Mouse (Mus musculus) stomach, embryonic 14.5 days (tissue): ENCODE data around the gene Nmnat3. TPM values are rescaled to one million over a fixed set of nuclear protein-coding genes. Genes with fewer than 3 reads are reported as not detected.

ENCODE experiments used
- ATAC-seq: fragments of 200-750 bp; cut with Nextera tagmentation; 2 replicates; pipeline ENCODE4 v1.8.0; 2017; ENCODE audit warnings: low read depth, moderate TSS enrichment; ENCODE audit not compliant: insufficient number of reproducible peaks, insufficient read depth, low FRiP score
- H3K27ac ChIP-seq: fragments of 300-500 bp; sonication (generic); 2 replicates; pipeline ENCODE4 v1.5.1; 2014; ENCODE audit warnings: mild to moderate bottlenecking, low read length, moderate library complexity, mixed read lengths
- H3K27me3 ChIP-seq: fragments of 300-500 bp; sonication (generic); 2 replicates; pipeline ENCODE4 v1.6.1; 2014; ENCODE audit warnings: low read length, control low read depth, mixed read lengths; ENCODE audit not compliant: control insufficient read depth, insufficient read depth
- H3K36me3 ChIP-seq: fragments of 300-500 bp; sonication (generic); 2 replicates; pipeline ENCODE4 v1.6.1; 2014; ENCODE audit warnings: mild to moderate bottlenecking, control low read depth, low read length, moderate library complexity, mixed read lengths; ENCODE audit not compliant: control insufficient read depth, insufficient read depth
- H3K4me1 ChIP-seq: fragments of 300-500 bp; sonication (generic); 2 replicates; pipeline ENCODE4 v1.6.1; 2014; ENCODE audit warnings: low read length, control low read depth, mixed read lengths; ENCODE audit not compliant: control insufficient read depth, insufficient read depth
- H3K4me2 ChIP-seq: fragments of 300-500 bp; sonication (generic); replicated peaks from 2 replicates; pipeline ENCODE4 v1.6.1; 2014; ENCODE audit warnings: low read depth, low read length, control low read depth
- H3K4me3 ChIP-seq: fragments of 300-500 bp; sonication (generic); 2 replicates; pipeline ENCODE4 v1.5.1; 2014; ENCODE audit warnings: low read depth, low read length, control low read depth
- H3K9ac ChIP-seq: fragments of 300-500 bp; sonication (generic); replicated peaks from 2 replicates; pipeline ENCODE4 v1.6.1; 2014; ENCODE audit warnings: low read depth, mild to moderate bottlenecking, control low read depth, low read length, moderate library complexity, mixed read lengths
- H3K9me3 ChIP-seq: fragments of 300-500 bp; sonication (generic); 2 replicates; pipeline ENCODE4 v1.6.1; 2016; ENCODE audit warnings: low read depth, low read length, control low read depth; ENCODE audit not compliant: control insufficient read depth
- WGBS: fragments of 180-500 bp; shearing (Covaris S2); extraction: QIAGEN DNeasy Blood & Tissue Kit; methylation state at CpG from one replicate; pipeline ENCODE4 v1.1.7; 2014; 5-methylcytosine and 5-hydroxymethylcytosine counted together
- polyA plus RNA-seq: library from polyadenylated mRNA; unstranded; fragments of >200 nt; fragmentation: Nextera tagmentation; extraction: Ambion mirVana; gene quantifications from 2 replicates; pipeline ENCODE4 v1.2.1, GENCODE M21; 2014

Nmnat3 gene
- polyA plus RNA-seq, 1 experiment from 2014 or later, result 8.3 TPM

GRCm38 (mm10) chr9:98354919-98355318, 67.7 kb downstream of the Nmnat3 start:
- Histone ChIP-seq H3K4me3 (no peak overlapping the region), H3K27me3 (no peaks in the 10 kb centered on the region), H3K36me3 (no peaks in the 10 kb centered on the region), H3K9me3 (no peaks in the 10 kb centered on the region), H3K27ac (no peak overlapping the region), H3K9ac (no peak overlapping the region), H3K4me1 (0 out of 2 replicates have a peak, but pooled peaks cover 4% of the 10 kb centered on the region), H3K4me2 (no peak overlapping the region)
- no peak for ATAC-seq
- 86% methylated on average over 3 of the region's 3 CpGs for WGBS

GRCm38 (mm10) chr9:98361047-98361446, 73.8 kb downstream of the Nmnat3 start:
- Histone ChIP-seq H3K36me3 (no peaks in the 10 kb centered on the region), H3K4me3 (no peak overlapping the region), H3K4me1 (no peaks in the 10 kb centered on the region), H3K27ac (no peak overlapping the region), H3K9ac (no peak overlapping the region), H3K9me3 (no peaks in the 10 kb centered on the region), H3K27me3 (no peaks in the 10 kb centered on the region), H3K4me2 (no peak overlapping the region)
- 45% methylated on average over 3 of the region's 3 CpGs for WGBS
- no peak for ATAC-seq

- Histone ChIP-seq H3K4me2 (no peak overlapping the region), H3K36me3 (no peaks in the 10 kb centered on the region), H3K4me3 (no peak overlapping the region), H3K4me1 (no peaks in the 10 kb centered on the region), H3K9ac (no peak overlapping the region), H3K27ac (no peak overlapping the region), H3K9me3 (no peaks in the 10 kb centered on the region), H3K27me3 (no peaks in the 10 kb centered on the region)
- WGBS, result 74% methylated on average over 8 of the region's 8 CpGs
- no peak for ATAC-seq
Measured at GRCm38 (mm10) chr9:98366075-98366474, 78.8 kb downstream of the Nmnat3 start.

GRCm38 (mm10) chr9:98367333-98367962, 80.2 kb downstream of the Nmnat3 start:
- Histone ChIP-seq H3K9ac (no peak overlapping the region), H3K4me1 (no peaks in the 10 kb centered on the region), H3K27me3 (no peaks in the 10 kb centered on the region), H3K36me3 (no peaks in the 10 kb centered on the region), H3K4me2 (no peak overlapping the region), H3K4me3 (no peak overlapping the region), H3K27ac (no peak overlapping the region), H3K9me3 (no peaks in the 10 kb centered on the region)
- no peak for ATAC-seq
- WGBS, result 88% methylated on average over 13 of the region's 13 CpGs

- H3K27me3 ChIP-seq, result no peaks in the 10 kb centered on the region
- H3K4me1 ChIP-seq, result no peaks in the 10 kb centered on the region
- no peak overlapping the region for H3K4me2 ChIP-seq
- H3K4me3 ChIP-seq, result no peak overlapping the region
- no peak overlapping the region for H3K27ac ChIP-seq
- H3K9me3 ChIP-seq, result no peaks in the 10 kb centered on the region
- no peak for ATAC-seq
- no peaks in the 10 kb centered on the region for H3K36me3 ChIP-seq
- H3K9ac ChIP-seq, result no peak overlapping the region
- WGBS, result 61% methylated on average over 8 of the region's 8 CpGs
Measured at GRCm38 (mm10) chr9:98369707-98370106, 82.5 kb downstream of the Nmnat3 start.

GRCm38 (mm10) chr9:98373358-98373757, 86.1 kb downstream of the Nmnat3 start:
- Histone ChIP-seq H3K4me3 (no peak overlapping the region), H3K27ac (no peak overlapping the region), H3K4me2 (no peak overlapping the region), H3K36me3 (no peaks in the 10 kb centered on the region), H3K9me3 (no peaks in the 10 kb centered on the region), H3K9ac (no peak overlapping the region), H3K27me3 (no peaks in the 10 kb centered on the region), H3K4me1 (no peaks in the 10 kb centered on the region)
- ATAC-seq, result no peak
- WGBS, result 88% methylated on average over 5 of the region's 5 CpGs

- Histone ChIP-seq H3K4me1 (no peaks in the 10 kb centered on the region), H3K27me3 (no peaks in the 10 kb centered on the region), H3K4me3 (no peak overlapping the region), H3K36me3 (no peaks in the 10 kb centered on the region), H3K27ac (no peak overlapping the region), H3K9me3 (no peaks in the 10 kb centered on the region), H3K9ac (no peak overlapping the region), H3K4me2 (no peak overlapping the region)
- ATAC-seq, result no peak
- 76% methylated on average over 11 of the region's 11 CpGs for WGBS
Measured at GRCm38 (mm10) chr9:98374897-98375296, 87.7 kb downstream of the Nmnat3 start.

GRCm38 (mm10) chr9:98375329-98376170, 88.3 kb downstream of the Nmnat3 start:
- Histone ChIP-seq H3K27ac (no peak overlapping the region), H3K4me2 (no peak overlapping the region), H3K27me3 (no peaks in the 10 kb centered on the region), H3K4me3 (no peak overlapping the region), H3K9ac (no peak overlapping the region), H3K4me1 (no peaks in the 10 kb centered on the region), H3K9me3 (no peaks in the 10 kb centered on the region), H3K36me3 (no peaks in the 10 kb centered on the region)
- 40% methylated on average over 5 of the region's 5 CpGs for WGBS
- ATAC-seq, result no peak
